Mouse (Mus musculus) lung, adult 2 months (tissue): Measurements from ENCODE around the gene Gnai2.

ENCODE experiments used
- CTCF ChIP-seq: fragments of 200-500 bp; IDR thresholded peaks from 2 replicates; pipeline ENCODE4 v1.5.1; 2011; ENCODE audit warnings: mild to moderate bottlenecking, low read length, control low read depth; ENCODE audit not compliant: insufficient read depth
- POLR2A ChIP-seq: fragments of 200-500 bp; IDR thresholded peaks from 2 replicates; pipeline ENCODE4 v1.6.1; 2011; ENCODE audit warnings: low read depth, mild to moderate bottlenecking, control low read depth, low read length, borderline replicate concordance; ENCODE audit errors: extremely low read depth

- TF ChIP-seq POLR2A (no peak), CTCF (no peak)
These were observed 43.7 kb upstream of the Gnai2 start for GRCm38 (mm10) chr9:107678861-107679260.
